Mouse (Mus musculus) cortical plate, adult 2 months (tissue): Measurements from ENCODE around the gene Fam163a.

Experiments
- CTCF ChIP-seq: fragments of 200-500 bp; IDR thresholded peaks from 2 replicates; pipeline ENCODE4 v1.5.1; 2011; ENCODE audit warnings: mild to moderate bottlenecking, control low read depth, low read length; ENCODE audit not compliant: insufficient read depth; ENCODE audit errors: extremely low read depth
- POLR2A ChIP-seq: fragments of 200-500 bp; IDR thresholded peaks from 2 replicates; pipeline ENCODE4 v1.6.1; 2011; ENCODE audit warnings: mild to moderate bottlenecking, low read length, control low read depth; ENCODE audit not compliant: insufficient read depth; ENCODE audit errors: extremely low read depth

DNA sequence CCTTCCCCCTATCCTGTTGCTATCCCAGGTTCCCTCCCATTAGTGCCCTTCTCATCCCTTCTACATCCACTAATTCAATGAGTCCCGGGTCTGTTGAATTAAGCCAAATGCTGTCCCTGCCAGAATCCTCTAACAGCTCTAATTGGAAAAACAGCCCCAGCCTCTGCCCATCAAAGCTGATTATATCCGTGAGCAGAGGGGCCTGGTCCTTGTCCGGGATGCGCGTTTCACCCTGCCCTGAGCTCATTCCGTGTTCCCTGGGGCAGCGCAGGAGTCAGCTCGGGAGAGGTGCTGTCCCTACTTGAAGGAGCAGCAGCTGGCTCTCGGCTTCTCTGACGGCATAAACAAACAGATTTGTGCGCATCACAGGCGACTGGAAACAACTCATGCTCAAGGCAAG lies 93.1 kb downstream of the Fam163a start:
- TF ChIP-seq POLR2A (no peak), CTCF (no peak)
